Mouse (Mus musculus) hindbrain, embryonic 11.5 days (tissue): Measurements from ENCODE around the gene Bend4. TPM values are rescaled to one million over a fixed set of nuclear protein-coding genes. Genes with fewer than 3 reads are reported as not detected.

Experiments used
- ATAC-seq: fragments of 200-750 bp; cut with Nextera tagmentation; 2 replicates; pipeline ENCODE4 v1.8.0; 2017; ENCODE audit warnings: mild to moderate bottlenecking, moderate TSS enrichment, moderate library complexity; ENCODE audit not compliant: low FRiP score
- DNase-seq: peaks from one replicate; pipeline ENCODE4 v3.0.0-alpha.2; 2015; ENCODE audit warnings: low spot score
- H3K27ac ChIP-seq: fragments of 300-500 bp; sonication (generic); 2 replicates; pipeline ENCODE4 v1.5.1; 2014; ENCODE audit warnings: mild to moderate bottlenecking, low read depth, low read length
- H3K27me3 ChIP-seq: fragments of 300-500 bp; sonication (generic); 2 replicates; pipeline ENCODE4 v1.6.1; 2014; ENCODE audit warnings: mild to moderate bottlenecking, low read length, moderate library complexity, mixed read lengths; ENCODE audit not compliant: control insufficient read depth, insufficient read depth
- H3K36me3 ChIP-seq: fragments of 300-500 bp; sonication (generic); 2 replicates; pipeline ENCODE4 v1.6.1; 2014; ENCODE audit warnings: mild to moderate bottlenecking, low read length, moderate library complexity, mixed read lengths; ENCODE audit not compliant: control insufficient read depth, insufficient read depth
- H3K4me1 ChIP-seq: fragments of 300-500 bp; sonication (generic); replicated peaks from 2 replicates; pipeline ENCODE4 v1.6.1; 2014; ENCODE audit warnings: low read length, mixed read lengths; ENCODE audit not compliant: control insufficient read depth, insufficient read depth
- H3K4me2 ChIP-seq: fragments of 300-500 bp; sonication (generic); replicated peaks from 2 replicates; pipeline ENCODE4 v1.6.1; 2014; ENCODE audit warnings: mild to moderate bottlenecking, low read depth, low read length
- H3K4me3 ChIP-seq: fragments of 300-500 bp; sonication (generic); 2 replicates; pipeline ENCODE4 v1.5.1; 2014; ENCODE audit warnings: low read depth, low read length
- H3K9ac ChIP-seq: fragments of 300-500 bp; sonication (generic); 2 replicates; pipeline ENCODE4 v1.6.1; 2014; ENCODE audit warnings: low read depth, low read length
- H3K9me3 ChIP-seq: fragments of 300-500 bp; sonication (generic); 2 replicates; pipeline ENCODE4 v1.6.1; 2016; ENCODE audit warnings: low read length; ENCODE audit not compliant: control insufficient read depth
- whole genome bisulfite sequencing: fragments of 180-500 bp; shearing (Covaris S2); extraction: QIAGEN DNeasy Blood & Tissue Kit; methylation state at CpG from one replicate; pipeline ENCODE4 v1.1.7; 2014; 5-methylcytosine and 5-hydroxymethylcytosine counted together
- polyA plus RNA-seq: library from polyadenylated mRNA; unstranded; fragments of >200 nt; fragmentation: Nextera tagmentation; extraction: Ambion mirVana; gene quantifications from 2 replicates; pipeline ENCODE4 v1.2.1, GENCODE M21; 2014

Bend4 gene
- polyA plus RNA-seq, result 11.0 and 13.5 TPM in 2 replicates

DNA sequence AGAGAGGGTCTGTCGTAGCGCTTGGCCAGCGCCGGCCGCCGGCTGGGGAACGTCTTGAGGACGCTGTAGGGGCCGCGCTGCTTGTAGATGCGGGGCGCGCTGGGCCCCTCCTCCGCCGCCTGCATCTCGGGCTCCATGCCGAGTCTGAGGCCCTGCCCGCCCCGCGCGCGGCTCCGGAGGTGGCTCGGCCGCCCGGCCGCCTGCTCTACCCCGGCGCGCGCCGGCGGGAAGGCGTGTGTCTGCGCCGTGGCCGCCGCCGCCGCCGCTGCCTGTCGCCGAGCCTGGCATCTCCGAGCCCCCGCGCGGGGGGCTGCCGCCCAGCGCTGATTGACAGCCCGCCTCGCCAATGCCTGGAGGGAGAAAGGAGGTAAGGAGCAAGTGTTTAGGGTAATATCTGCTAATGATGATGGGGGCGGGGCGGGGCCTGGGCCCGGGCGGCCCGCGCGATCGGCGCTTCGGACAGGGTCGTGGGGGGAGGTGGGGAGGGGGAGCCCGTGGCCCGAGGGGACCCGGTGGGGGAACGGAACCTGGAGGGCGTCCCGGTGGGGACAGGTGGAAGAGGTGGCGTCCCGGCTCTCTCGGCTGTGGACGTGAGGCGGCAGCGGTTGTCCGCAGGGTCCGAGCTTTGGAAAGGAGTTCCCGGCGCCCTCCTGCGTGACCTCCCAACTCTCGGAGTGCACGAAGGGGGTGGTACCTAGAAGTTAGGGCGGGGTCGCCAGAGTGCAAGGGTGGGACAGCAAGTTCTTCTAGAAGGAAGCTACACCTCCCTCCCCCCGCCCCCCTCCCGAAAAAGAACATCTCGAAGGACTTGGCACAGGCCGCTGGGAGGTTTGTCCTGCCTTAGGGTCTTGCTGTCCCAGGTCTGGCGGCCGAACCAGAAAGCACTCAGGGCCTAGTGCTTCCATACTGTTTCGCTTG lies at the start of gene Bend4:
Gene Bend4, minus strand, starts transcription at position 868 of the 918 bp plus-strand sequence.
- Histone ChIP-seq H3K9me3 (no peaks in the 10 kb centered on the region), H3K4me2 (peak within 1 kb of the TSS; percentile 77), H3K4me3 (peak within 1 kb of the TSS; percentile 65), H3K4me1 (peaks cover 4% of the 10 kb centered on the region), H3K36me3 (no peaks in the 10 kb centered on the region), H3K9ac (peak within 1 kb of the TSS; percentile 83), H3K27ac (peak within 1 kb of the TSS; percentile 63; the same call in 1 of the 2 replicates), H3K27me3 (peaks cover 6% of the 10 kb centered on the region; the same call in 1 of the 2 replicates)
- peak; percentile 90 for DNase-seq
- ATAC-seq, result peak; percentile 80
- WGBS, result under 1% methylated on average over 75 of the region's 90 CpGs

DNA sequence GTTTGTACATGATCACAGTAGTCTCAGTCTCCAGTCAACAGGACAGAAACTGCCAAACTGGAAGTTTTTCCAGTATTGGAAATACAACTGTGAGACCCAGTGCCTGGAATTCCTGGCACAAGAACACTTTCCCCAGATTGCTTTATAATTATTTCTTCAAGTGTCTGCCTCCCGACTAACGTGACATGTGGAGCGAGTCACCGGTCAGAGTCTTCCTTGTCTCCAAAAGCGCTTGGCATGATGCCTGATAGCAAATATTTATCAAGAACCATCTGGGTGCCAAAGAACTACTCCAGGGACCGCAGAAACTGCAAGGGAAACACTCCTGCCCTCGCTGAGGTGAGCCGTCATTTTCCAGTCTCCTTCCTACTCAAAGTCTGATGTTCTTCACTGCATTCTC lies 45.6 kb upstream of the Bend4 start:
- Histone ChIP-seq H3K27me3 (no peaks in the 10 kb centered on the region), H3K27ac (no peak overlapping the region), H3K9me3 (no peaks in the 10 kb centered on the region), H3K4me2 (no peak overlapping the region), H3K4me3 (no peak overlapping the region), H3K9ac (no peak overlapping the region), H3K36me3 (no peaks in the 10 kb centered on the region), H3K4me1 (no peaks in the 10 kb centered on the region)
- ATAC-seq (no peak), DNase-seq (no peak)
- 90% methylated on average over 8 of the region's 8 CpGs for WGBS

DNA sequence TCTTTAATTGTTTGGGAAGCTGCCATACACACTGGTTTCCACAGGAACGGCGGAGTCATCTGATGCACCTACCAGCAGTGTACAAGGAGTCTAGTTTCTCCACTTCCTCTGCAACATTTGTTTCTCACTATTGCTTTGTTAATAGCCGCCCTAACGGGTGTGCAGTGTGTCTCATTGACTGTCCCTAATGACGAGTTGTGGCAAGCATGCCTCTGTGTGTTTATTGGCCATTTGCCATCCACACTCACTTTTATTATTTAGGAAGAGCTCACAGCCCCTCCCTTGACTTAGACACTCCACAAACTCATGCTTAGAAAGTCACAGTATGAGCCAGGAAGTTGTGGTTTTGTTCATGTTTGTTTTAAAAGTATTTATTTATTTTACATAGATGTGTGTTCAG lies 45.0 kb upstream of the Bend4 start:
- H3K9ac ChIP-seq, result no peak overlapping the region
- no peak overlapping the region for H3K27ac ChIP-seq
- WGBS, result 80% methylated on average over 5 of the region's 5 CpGs
- H3K27me3 ChIP-seq, result no peaks in the 10 kb centered on the region
- H3K9me3 ChIP-seq, result no peaks in the 10 kb centered on the region
- H3K36me3 ChIP-seq, result no peaks in the 10 kb centered on the region
- no peak overlapping the region for H3K4me3 ChIP-seq
- H3K4me2 ChIP-seq, result no peak overlapping the region
- ATAC-seq, result no peak
- DNase-seq, result no peak
- H3K4me1 ChIP-seq, result no peaks in the 10 kb centered on the region

DNA sequence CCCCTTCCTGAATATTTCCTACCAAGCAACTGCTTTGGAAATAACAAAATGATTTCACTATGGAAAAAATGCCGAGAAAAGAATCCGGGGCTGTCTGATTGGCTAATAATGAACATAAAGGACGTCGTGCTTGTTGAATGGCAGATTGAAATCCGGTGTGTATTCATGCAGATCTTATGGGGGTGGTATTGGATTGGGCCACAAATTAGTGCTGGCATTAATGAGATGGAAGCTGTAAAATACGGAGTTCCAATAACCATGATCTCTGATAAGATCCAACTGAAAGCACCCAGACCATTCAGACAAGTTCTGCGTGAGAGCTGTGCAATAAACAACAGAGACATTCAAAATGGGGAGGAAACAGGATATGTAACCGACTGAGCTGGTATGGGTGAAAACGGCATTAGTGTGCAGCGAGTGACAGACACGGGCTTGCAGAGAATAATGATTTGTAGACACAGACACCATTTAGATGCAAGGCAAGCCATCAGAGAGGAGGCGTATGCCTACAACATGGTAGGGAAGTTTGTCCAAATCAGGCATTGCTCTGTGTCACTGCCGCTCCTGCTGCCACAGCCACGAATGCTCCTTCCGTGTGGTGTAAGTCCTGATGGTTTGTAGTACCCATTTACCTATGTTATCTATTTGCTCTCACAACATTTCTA lies 38.9 kb upstream of the Bend4 start:
- Histone ChIP-seq H3K9ac (no peak overlapping the region), H3K27me3 (no peaks in the 10 kb centered on the region), H3K4me2 (no peak overlapping the region), H3K9me3 (no peaks in the 10 kb centered on the region), H3K4me3 (no peak overlapping the region), H3K36me3 (no peaks in the 10 kb centered on the region), H3K27ac (no peak overlapping the region), H3K4me1 (no peaks in the 10 kb centered on the region)
- WGBS, result 85% methylated on average over 15 of the region's 15 CpGs
- no peak for DNase-seq
- no peak for ATAC-seq

DNA sequence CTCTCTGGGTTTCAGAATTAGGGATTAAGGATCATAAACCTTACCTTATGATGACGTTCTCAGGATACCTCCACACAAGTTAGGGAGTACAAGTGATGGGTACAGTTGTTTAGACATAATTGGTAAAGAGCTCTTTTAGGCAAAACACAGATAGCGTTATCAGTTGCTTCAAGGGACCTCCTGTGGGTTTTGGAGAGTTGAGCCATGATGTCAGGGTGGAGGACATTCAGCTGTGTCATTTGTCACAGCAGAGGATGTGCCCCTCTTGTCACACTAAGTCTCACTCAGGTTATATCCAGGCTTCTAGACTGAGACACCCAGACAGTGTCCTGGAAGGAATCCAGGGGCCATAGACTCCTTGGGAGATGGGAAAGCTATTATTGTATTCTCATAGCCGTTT lies 36.8 kb upstream of the Bend4 start:
- H3K4me3 ChIP-seq, result no peak overlapping the region
- H3K36me3 ChIP-seq, result no peaks in the 10 kb centered on the region
- H3K27me3 ChIP-seq, result no peaks in the 10 kb centered on the region
- no peaks in the 10 kb centered on the region for H3K9me3 ChIP-seq
- no peaks in the 10 kb centered on the region for H3K4me1 ChIP-seq
- DNase-seq, result no peak
- no peak for ATAC-seq
- H3K4me2 ChIP-seq, result no peak overlapping the region
- H3K9ac ChIP-seq, result no peak overlapping the region
- 86% methylated on average over 3 of the region's 3 CpGs for whole genome bisulfite sequencing
- no peak overlapping the region for H3K27ac ChIP-seq

DNA sequence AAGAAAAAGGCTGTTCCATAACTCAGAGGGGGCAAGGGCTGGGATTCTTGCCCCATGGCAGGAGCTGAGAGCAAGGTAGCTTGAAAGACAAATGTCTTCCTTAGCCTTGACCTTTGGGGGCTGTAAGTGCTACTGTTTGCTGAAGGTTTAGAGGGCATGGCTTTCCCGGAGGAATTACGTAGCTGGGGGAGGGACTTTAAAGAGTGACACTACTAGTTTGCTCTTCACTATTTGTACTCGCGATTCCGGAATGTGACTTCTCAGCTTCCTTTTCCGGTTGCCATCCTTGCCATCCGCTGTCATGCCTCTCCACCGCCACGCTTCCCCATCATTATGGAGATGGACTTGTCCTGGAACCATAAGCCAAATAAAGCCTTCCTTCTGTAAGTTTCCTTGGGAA lies 35.5 kb upstream of the Bend4 start:
- 88% methylated on average over 9 of the region's 9 CpGs for whole genome bisulfite sequencing

DNA sequence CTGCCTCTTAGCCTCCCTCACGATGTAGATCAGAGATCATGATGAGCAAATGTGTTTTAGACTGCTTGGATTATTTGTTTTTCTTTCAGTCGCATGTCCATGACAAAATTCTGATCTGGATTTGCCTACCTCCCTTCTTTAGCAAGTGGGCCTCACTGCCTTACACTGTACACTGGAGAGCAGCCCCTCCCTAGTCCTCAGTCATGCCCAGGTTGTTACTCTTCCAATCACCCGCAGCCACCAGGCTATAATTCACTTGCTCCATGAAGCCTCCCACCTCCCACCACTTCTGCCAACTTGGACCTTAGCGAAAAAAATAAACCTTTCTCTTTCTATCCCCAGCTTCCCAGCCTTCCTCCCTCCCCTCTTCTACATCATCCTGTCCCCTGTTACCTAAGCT lies 34.2 kb upstream of the Bend4 start:
- no peak overlapping the region for H3K9ac ChIP-seq
- ATAC-seq, result no peak
- no peaks in the 10 kb centered on the region for H3K4me1 ChIP-seq
- no peak overlapping the region for H3K4me3 ChIP-seq
- no peaks in the 10 kb centered on the region for H3K9me3 ChIP-seq
- no peak overlapping the region for H3K4me2 ChIP-seq
- no peaks in the 10 kb centered on the region for H3K36me3 ChIP-seq
- H3K27me3 ChIP-seq, result no peaks in the 10 kb centered on the region
- WGBS, result 80% methylated on average over 4 of the region's 4 CpGs
- DNase-seq, result no peak
- no peak overlapping the region for H3K27ac ChIP-seq

More for the DNA sequence above, 35.5 kb upstream of the Bend4 start:
- H3K27me3 ChIP-seq, result no peaks in the 10 kb centered on the region
- no peak overlapping the region for H3K4me3 ChIP-seq
- H3K4me1 ChIP-seq, result no peaks in the 10 kb centered on the region
- no peak overlapping the region for H3K27ac ChIP-seq
- H3K4me2 ChIP-seq, result no peak overlapping the region
- DNase-seq (no peak), ATAC-seq (no peak)
- no peak overlapping the region for H3K9ac ChIP-seq
- H3K9me3 ChIP-seq, result no peaks in the 10 kb centered on the region
- no peaks in the 10 kb centered on the region for H3K36me3 ChIP-seq

DNA sequence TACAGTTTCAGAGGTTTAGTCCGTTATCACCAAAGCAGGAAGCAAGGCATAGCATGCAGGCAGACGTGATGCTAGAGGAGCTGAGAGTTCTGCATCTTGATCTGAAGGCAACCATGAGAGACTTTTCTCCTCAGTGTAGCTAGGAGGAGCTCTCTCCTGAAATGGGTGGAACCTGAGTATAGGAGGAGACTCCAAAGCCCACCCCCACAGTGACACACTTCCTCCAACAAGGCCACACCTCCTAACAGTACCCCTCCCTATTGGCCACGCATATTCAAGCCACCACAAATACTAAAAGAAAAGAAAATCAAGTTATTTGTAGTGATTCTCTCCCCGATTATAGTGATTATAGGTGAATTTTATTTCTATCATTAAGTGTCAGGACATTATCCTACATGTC lies 28.7 kb upstream of the Bend4 start:
- Histone ChIP-seq H3K36me3 (no peaks in the 10 kb centered on the region), H3K9me3 (no peaks in the 10 kb centered on the region), H3K4me2 (no peak overlapping the region), H3K4me1 (no peaks in the 10 kb centered on the region), H3K27ac (no peak overlapping the region), H3K4me3 (no peak overlapping the region), H3K9ac (no peak overlapping the region), H3K27me3 (no peaks in the 10 kb centered on the region)
- ATAC-seq (no peak), DNase-seq (no peak)
- 81% methylated on average over 4 of the region's 4 CpGs for WGBS
